Mouse (Mus musculus): Measurements from ENCODE around the gene Slc6a20b. TPM values are rescaled to one million over a fixed set of nuclear protein-coding genes. Genes with fewer than 3 reads are reported as not detected.

Gene Slc6a20b
- total RNA-seq, 1 experiment from 2014 or later = 0.38 TPM

DNA sequence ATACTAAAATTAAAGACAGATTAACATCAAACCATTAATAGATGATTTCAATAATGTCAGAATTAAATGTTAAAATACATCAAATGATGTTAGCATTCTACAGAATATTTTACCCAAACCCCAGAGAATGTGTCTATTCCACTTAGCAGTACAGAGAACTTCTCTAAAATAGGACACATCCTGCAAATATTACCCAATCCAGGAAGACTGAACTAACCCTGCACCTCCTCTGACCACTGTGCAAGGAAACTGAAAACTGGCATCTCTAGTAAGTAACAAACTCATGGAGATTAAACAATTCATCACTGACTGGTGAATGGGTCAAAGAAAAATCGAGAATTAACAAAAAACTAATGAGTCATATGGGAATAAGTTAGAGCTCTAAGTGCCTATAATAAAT is 30.8 kb downstream of the Slc6a20b start:
- ATAC-seq (replicated peaks; ENCODE audit: insufficient number of reproducible peaks, low FRiP score, low TSS enrichment, poor library complexity, severe bottlenecking) = no peak

DNA sequence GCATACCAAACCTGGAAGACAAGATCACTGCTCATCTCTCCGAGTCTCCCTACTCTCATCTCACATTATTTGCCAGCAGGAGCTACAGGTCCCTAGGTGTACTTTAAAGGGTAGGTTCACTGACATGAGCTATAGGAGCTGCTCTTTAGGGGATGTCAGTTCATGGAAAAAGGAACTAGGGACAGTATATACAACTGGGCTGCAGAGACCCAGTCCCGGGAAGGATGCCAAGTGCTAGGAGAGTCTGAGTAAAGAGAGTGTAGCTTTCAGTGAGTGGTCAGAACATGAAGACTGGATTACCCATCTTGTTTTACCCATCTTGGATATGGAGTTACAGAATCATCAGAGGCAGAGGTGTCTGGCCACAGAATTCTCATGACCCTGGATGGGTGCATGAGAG is 35.0 kb downstream of the Slc6a20b start:
- ATAC-seq (replicated peaks; ENCODE audit: insufficient number of reproducible peaks, low FRiP score, low TSS enrichment, poor library complexity, severe bottlenecking) = no peak

DNA sequence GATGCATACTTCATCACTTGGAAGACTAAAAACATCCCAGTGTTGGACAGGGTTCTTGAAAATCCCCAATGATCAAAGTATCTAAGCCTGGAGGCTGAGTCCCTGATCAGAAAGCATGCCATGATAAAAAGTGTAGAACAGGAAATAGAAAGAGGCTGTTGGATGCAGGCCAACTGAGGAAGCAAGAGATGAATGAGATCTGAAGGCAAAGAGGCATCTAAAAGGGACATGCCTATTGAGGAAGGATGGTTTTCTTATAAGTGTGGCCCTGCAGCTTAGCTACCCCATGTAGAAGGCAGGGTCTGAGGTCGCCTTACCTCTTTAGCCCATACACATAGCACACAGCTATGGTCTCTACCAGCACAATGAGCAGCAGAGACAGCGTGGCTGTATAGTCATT is 35.5 kb downstream of the Slc6a20b start:
- no peak for ATAC-seq (replicated peaks; ENCODE audit: insufficient number of reproducible peaks, low FRiP score, low TSS enrichment, poor library complexity, severe bottlenecking)

DNA sequence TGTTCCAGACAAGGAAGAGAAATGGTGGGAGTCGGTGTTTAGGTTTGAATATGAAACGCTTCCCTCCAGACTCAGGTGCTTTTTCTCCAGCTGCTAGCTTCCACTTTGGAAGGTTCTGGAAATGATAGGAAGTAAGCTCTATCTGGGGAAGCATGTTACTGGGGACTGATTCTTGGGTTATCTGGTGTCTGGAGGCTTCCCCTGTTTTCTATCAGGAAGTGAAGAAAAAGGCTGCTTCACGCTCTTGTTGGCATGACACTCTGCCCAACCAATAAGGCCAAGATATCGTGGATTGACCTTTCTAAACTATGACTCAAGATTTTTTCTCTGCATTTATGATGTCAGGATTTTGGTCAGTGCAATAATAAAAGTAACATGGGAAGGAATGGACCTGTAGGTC is 37.2 kb downstream of the Slc6a20b start:
- ATAC-seq (replicated peaks; ENCODE audit: insufficient number of reproducible peaks, low FRiP score, low TSS enrichment, poor library complexity, severe bottlenecking) = no peak

DNA sequence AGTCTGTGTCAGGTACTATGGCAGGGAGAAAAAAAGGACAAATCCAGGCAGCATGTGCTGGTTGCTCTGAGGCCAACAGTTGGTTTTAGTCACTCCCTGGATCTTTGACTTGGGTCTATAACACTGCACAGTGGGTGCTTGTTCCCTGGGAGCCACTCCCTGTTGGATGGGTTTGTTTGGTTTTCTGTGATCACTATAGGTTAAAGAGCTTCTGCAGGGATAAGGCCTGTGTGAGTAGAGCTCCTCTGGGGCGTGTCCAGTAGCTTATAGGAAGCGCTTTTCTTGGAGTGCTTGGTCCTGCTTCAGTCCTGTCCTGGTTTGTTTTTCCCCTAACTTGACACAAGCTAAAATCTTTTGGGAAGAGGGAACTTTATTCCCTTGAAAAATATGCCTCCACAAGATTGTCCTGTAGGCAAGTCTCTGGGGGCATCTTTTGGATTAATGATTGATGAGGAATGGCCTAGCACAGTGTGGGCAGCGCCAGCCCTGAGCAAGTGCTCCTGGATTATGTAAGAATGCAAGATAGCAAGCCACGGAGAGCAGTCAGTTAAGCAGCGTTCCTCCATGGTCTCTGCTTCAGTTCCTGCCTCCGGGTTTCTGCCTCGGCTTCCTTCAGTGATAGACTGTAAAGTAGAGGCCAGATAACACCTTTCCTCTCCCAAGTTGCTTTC is 43.0 kb downstream of the Slc6a20b start:
- no peak for ATAC-seq (replicated peaks; ENCODE audit: insufficient number of reproducible peaks, low FRiP score, low TSS enrichment, poor library complexity, severe bottlenecking)

DNA sequence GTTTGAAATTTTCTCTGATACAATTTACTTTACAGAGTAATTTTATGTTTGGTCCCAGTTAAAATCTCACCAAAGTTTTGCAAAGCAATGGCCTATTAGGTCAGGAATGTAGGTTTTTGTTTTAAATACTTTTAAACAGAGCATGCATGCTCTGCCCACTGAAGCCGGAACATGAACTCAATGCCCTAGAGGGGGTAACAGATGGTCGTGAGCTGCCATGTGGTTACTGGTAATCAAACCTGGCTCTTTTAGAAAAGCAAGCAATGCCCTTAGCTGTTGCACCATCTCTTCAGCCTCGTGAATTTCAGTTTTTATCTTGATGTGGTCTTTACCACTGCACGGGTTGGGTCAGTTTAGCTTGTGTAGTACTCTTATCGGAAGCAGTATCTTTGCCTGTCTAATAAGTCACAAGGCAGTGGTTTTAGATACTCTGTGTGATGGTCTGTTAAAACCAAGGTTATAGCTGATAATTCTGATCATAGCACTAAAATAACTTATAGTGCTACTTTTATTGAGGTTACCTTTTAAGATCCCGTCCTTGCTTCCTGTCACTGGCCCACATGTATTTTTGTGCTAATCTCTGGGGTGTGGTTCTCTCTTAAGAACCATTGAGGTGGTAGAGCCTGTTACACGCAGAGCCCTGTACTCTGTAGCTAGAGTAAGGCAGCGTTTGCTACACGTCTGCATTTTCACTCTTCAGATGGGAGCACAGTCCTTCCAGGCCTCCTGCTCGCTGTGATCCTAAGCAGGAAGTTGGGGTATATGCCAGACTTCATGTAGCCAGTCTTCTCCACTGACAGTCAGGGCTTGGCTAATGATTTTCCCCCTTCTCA is 54.8 kb downstream of the Slc6a20b start:
- ATAC-seq (replicated peaks; ENCODE audit: insufficient number of reproducible peaks, low FRiP score, low TSS enrichment, poor library complexity, severe bottlenecking) = no peak

DNA sequence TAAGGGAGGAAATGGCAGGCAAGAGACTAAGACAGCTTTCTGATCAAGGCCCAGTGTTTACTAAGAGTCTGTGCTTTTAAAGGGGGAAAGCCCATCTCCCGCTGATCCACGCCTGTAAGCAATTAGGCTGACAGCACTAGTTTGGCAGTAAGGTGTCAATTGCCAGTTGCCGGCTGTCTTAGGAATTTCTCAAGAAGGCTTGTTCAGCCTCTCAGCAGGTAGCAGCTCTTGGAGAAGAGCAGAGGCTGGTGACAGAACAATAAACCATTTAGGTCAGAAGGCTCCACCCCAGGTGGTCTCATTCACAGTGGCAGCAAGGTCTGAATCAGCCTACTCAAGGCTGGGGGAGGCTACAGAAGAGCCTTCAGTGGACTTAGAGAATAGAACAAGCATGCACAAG is 77.8 kb downstream of the Slc6a20b start:
- no peak for ATAC-seq (replicated peaks; ENCODE audit: insufficient number of reproducible peaks, low FRiP score, low TSS enrichment, poor library complexity, severe bottlenecking)

Other genes starting within 250 kb of the Slc6a20b start
- 54.7 to 68.7 TPM (median 65.2 TPM) in 3 replicates for gene Limd1, start 153.9 kb downstream of the Slc6a20b start, total RNA-seq (2017)
- gene Sacm1l, start 102.8 kb downstream of the Slc6a20b start, total RNA-seq (2017) = 44.7 to 69.1 TPM (median 57.9 TPM) in 3 replicates
- gene Ccr9, start 45.9 kb upstream of the Slc6a20b start, total RNA-seq (2017) = 0.32 to 2.3 TPM (median 0.67 TPM) in 3 replicates
- gene Slc6a20a, start 46.3 kb upstream of the Slc6a20b start, total RNA-seq (2017) = 0.19 to 0.38 TPM in 2 of 3 replicates, not detected in the other
- gene Lztfl1, start 85.1 kb upstream of the Slc6a20b start, total RNA-seq (2017) = 7.7 to 21.2 TPM (median 20.7 TPM) in 3 replicates
- 0.78 to 1.9 TPM (median 1.3 TPM) in 3 replicates for gene Cxcr6, start 173.9 kb upstream of the Slc6a20b start, total RNA-seq (2017)
- 23.8 to 40.6 TPM (median 30.4 TPM) in 3 replicates for gene Fyco1, start 219.3 kb upstream of the Slc6a20b start, total RNA-seq (2017)
- 0.19 to 0.49 TPM (median 0.21 TPM) in 3 replicates for gene Xcr1, start 229.5 kb upstream of the Slc6a20b start, total RNA-seq (2017)

Measured in monocyte, adult 5-6 weeks (primary cell).